Mouse (Mus musculus) frontal cortex, adult (tissue): ENCODE results near the gene Abr.

Source experiments
- ATAC-seq: cut with Nextera tagmentation; 2 replicates; pipeline ENCODE4 v1.9.2; 2017; ENCODE audit warnings: mild to moderate bottlenecking, moderate library complexity, mixed read lengths; ENCODE audit not compliant: low TSS enrichment

The Abr gene

GRCm38 (mm10) chr11:76518125-76518524 lies 104.0 kb downstream of the Abr start:
- no peak for ATAC-seq

GRCm38 (mm10) chr11:76516951-76517350 lies 105.2 kb downstream of the Abr start:
- no peak for ATAC-seq

GRCm38 (mm10) chr11:76515123-76515522 lies 107.0 kb downstream of the Abr start:
- peak; percentile 45; the same call in 1 of the 2 replicates for ATAC-seq

- ATAC-seq = no peak
Observed at GRCm38 (mm10) chr11:76510977-76511376, 111.1 kb downstream of the Abr start.

- ATAC-seq = no peak
Observed at GRCm38 (mm10) chr11:76509751-76510723, 112.1 kb downstream of the Abr start.

GRCm38 (mm10) chr11:76508831-76509595 lies 113.1 kb downstream of the Abr start:
- peak; percentile 64 for ATAC-seq

- ATAC-seq = 0 out of 2 replicates have a peak, but pooled peaks have one; percentile 0
Observed at GRCm38 (mm10) chr11:76508125-76508524, 114.0 kb downstream of the Abr start.

GRCm38 (mm10) chr11:76507302-76508124 lies 114.6 kb downstream of the Abr start:
- ATAC-seq = peak; percentile 58

GRCm38 (mm10) chr11:76506514-76507228 lies 115.4 kb downstream of the Abr start:
- peak; percentile 23; the same call in 1 of the 2 replicates for ATAC-seq

- ATAC-seq = no peak
Observed at GRCm38 (mm10) chr11:76505106-76505505, 117.0 kb downstream of the Abr start.

GRCm38 (mm10) chr11:76504058-76504457 lies 118.1 kb downstream of the Abr start:
- no peak for ATAC-seq

GRCm38 (mm10) chr11:76499987-76500386 lies 122.1 kb downstream of the Abr start:
- ATAC-seq = no peak

GRCm38 (mm10) chr11:76499564-76499963 lies 122.5 kb downstream of the Abr start:
- no peak for ATAC-seq

- no peak for ATAC-seq
Observed at GRCm38 (mm10) chr11:76497769-76498152, 124.4 kb downstream of the Abr start.

GRCm38 (mm10) chr11:76497066-76497768 lies 124.9 kb downstream of the Abr start:
- ATAC-seq = no peak

GRCm38 (mm10) chr11:76496086-76496771 lies 125.9 kb downstream of the Abr start:
- no peak for ATAC-seq

GRCm38 (mm10) chr11:76495127-76496028 lies 126.7 kb downstream of the Abr start:
- no peak for ATAC-seq

- ATAC-seq = peak; percentile 41
Observed at GRCm38 (mm10) chr11:76494360-76495126, 127.6 kb downstream of the Abr start.
